ENCODE assay signal across 8 mouse cellular contexts in genomic region chr19:47510135-47510472, GRCm38 (mm10). TPM values are rescaled to one million over a fixed set of nuclear protein-coding genes. Genes with fewer than 3 reads are reported as not detected.
A peak's percentile ranks its signal among the peaks of the same experiment; 100 is the strongest.
DNase-seq lines count a peak whose midpoint lies in the region; ATAC-seq and TF ChIP-seq lines count a peak whose summit lies in the region.
"Had no signal": no experiment of that assay in that cellular context is flagged by ENCODE, and none has a peak within 500 bp of the region (broad histone marks: within the 10 kb centered on the region; RNA-seq: fewer than 3 reads in every experiment).

No protein-coding gene starts in this region.

- H3K36me3 ChIP-seq in megakaryocyte, embryonic 14.5 days (replicated peaks; ENCODE audit: low read length), result peaks cover 37% of the 10 kb centered on the region
- peaks cover 39% of the 10 kb centered on the region for H3K36me3 ChIP-seq in forebrain, embryonic 12.5 days (replicated peaks)
- H3K36me3 ChIP-seq in intestine, embryonic 14.5 days (ENCODE audit: control insufficient read depth, insufficient read depth, low read length), result peaks cover 27% of the 10 kb centered on the region
- H3K36me3 ChIP-seq in small intestine, adult 2 months (ENCODE audit: control insufficient read depth, insufficient read depth, low read length), result peaks cover 1% of the 10 kb centered on the region; the same call in 1 of the 2 replicates

- no peak overlapping the region for H3K9ac ChIP-seq in forebrain, embryonic 12.5 days
- H3K9ac ChIP-seq in intestine, embryonic 14.5 days (ENCODE audit: low read length), result no peak overlapping the region

- no peak overlapping the region for H3K4me2 ChIP-seq in forebrain, embryonic 12.5 days
- no peak overlapping the region for H3K4me2 ChIP-seq in intestine, embryonic 14.5 days (ENCODE audit: low read length)

- peak overlapping the region; percentile 89 for H3K4me3 ChIP-seq in megakaryocyte, embryonic 14.5 days (replicated peaks)
- H3K4me3 ChIP-seq in forebrain, embryonic 12.5 days (replicated peaks), result no peak overlapping the region
- H3K4me3 ChIP-seq in intestine, embryonic 14.5 days (ENCODE audit: low read depth, low read length), result no peak overlapping the region
- no peak overlapping the region for H3K4me3 ChIP-seq in small intestine, adult 2 months (ENCODE audit: low read depth, low read length)

- WGBS in forebrain, embryonic 12.5 days, result 87% methylated on average over 7 of the region's 7 CpGs
- 78% methylated on average over 7 of the region's 7 CpGs for WGBS in intestine, embryonic 14.5 days
- 84% methylated on average over 7 of the region's 7 CpGs for WGBS in small intestine, adult 2 months

- peaks cover 82% of the 10 kb centered on the region for H3K4me1 ChIP-seq in megakaryocyte, embryonic 14.5 days
- H3K4me1 ChIP-seq in forebrain, embryonic 12.5 days, result peaks cover 17% of the 10 kb centered on the region
- peaks cover 31% of the 10 kb centered on the region for H3K4me1 ChIP-seq in intestine, embryonic 14.5 days (replicated peaks; ENCODE audit: control insufficient read depth, insufficient read depth, low read length)
- peaks cover 31% of the 10 kb centered on the region for H3K4me1 ChIP-seq in small intestine, adult 2 months (ENCODE audit: control insufficient read depth, insufficient read depth, insufficient read length, low read length)

- H3K27ac ChIP-seq in forebrain, embryonic 12.5 days, result peak overlapping the region; percentile 54; the same call in 1 of the 2 replicates
- peak overlapping the region; percentile 68; the same call in 1 of the 2 replicates for H3K27ac ChIP-seq in intestine, embryonic 14.5 days (ENCODE audit: low read depth)
- H3K27ac ChIP-seq in small intestine, adult 2 months (ENCODE audit: insufficient read depth, low read depth, low read length), result peak overlapping the region; percentile 77

- H3K27me3 ChIP-seq in megakaryocyte, embryonic 14.5 days (replicated peaks), result no peaks in the 10 kb centered on the region
- no peaks in the 10 kb centered on the region for H3K27me3 ChIP-seq in forebrain, embryonic 12.5 days
- H3K27me3 ChIP-seq in intestine, embryonic 14.5 days (replicated peaks; ENCODE audit: control insufficient read depth, insufficient read depth, low read length), result no peaks in the 10 kb centered on the region
- no peaks in the 10 kb centered on the region for H3K27me3 ChIP-seq in small intestine, adult 2 months (ENCODE audit: control insufficient read depth, insufficient read depth, low read length)

- ATAC-seq in megakaryocyte, adult 5-6 weeks (ENCODE audit: poor library complexity, severe bottlenecking), result no peak
- ATAC-seq in forebrain, embryonic 12.5 days (ENCODE audit: low FRiP score), result no peak
- ATAC-seq in intestine, embryonic 14.5 days (replicated peaks; ENCODE audit: low FRiP score, low TSS enrichment, low read depth), result no peak
- no peak for ATAC-seq in frontal cortex, adult (ENCODE audit: low TSS enrichment)

- H3K9me3 ChIP-seq in megakaryocyte, embryonic 14.5 days, result no peaks in the 10 kb centered on the region
- no peaks in the 10 kb centered on the region for H3K9me3 ChIP-seq in forebrain, embryonic 12.5 days
- H3K9me3 ChIP-seq in intestine, embryonic 14.5 days (ENCODE audit: control insufficient read depth, low read length), result no peaks in the 10 kb centered on the region

- TF ChIP-seq POLR2A in small intestine, adult 2 months (IDR thresholded peaks at IDR 0.05; ENCODE audit: low read depth, low read length), result no peak

- no peak for DNase-seq in intestine, embryonic 14.5 days (ENCODE audit: low spot score)
- no peak for DNase-seq in spleen, adult 18-20 months
- DNase-seq: layer of hippocampus, adult 9-11 months had no signal

- TF ChIP-seq CTCF in small intestine, adult 2 months (IDR thresholded peaks at IDR 0.05; ENCODE audit: extremely low read depth, insufficient read length, insufficient replicate concordance, low read depth, low read length), result no peak

RNA-seq across cellular contexts. Expression of gene Stn1, which starts 27.2 kb away (rescaled TPM):
- polyA plus RNA-seq in megakaryocyte, embryonic 14.5 days (2012; ENCODE audit: insufficient read depth, low replicate concordance), result 2.4 and 6.6 TPM in 2 replicates
- total RNA-seq in megakaryocyte, adult 5-6 weeks (2015), result 44.2 and 46.2 TPM in 2 replicates
- 39.2 and 44.9 TPM in 2 replicates for total RNA-seq in megakaryocyte, adult 5-6 weeks (2017)
- 37.2 and 45.3 TPM in 2 replicates for polyA plus RNA-seq in forebrain, embryonic 12.5 days (2016; fragmentation: Nextera tagmentation; extraction: Ambion mirVana)
- 53.5 and 60.1 TPM in 2 replicates for polyA plus RNA-seq in intestine, embryonic 14.5 days (2014; fragmentation: Nextera tagmentation; extraction: Ambion mirVana)
- 9.2 and 15.0 TPM in 2 replicates for polyA plus RNA-seq in small intestine, adult 2 months (2012; rRNA removed)

RNA-seq across cellular contexts. Expression of gene Sh3pxd2a, which starts 45.9 kb away (rescaled TPM):
- 0.21 TPM in 1 of 2 replicates, not detected in the other for polyA plus RNA-seq in megakaryocyte, embryonic 14.5 days (2012; ENCODE audit: insufficient read depth, low replicate concordance)
- 1.4 and 1.8 TPM in 2 replicates for total RNA-seq in megakaryocyte, adult 5-6 weeks (2015)
- 1.1 and 1.3 TPM in 2 replicates for total RNA-seq in megakaryocyte, adult 5-6 weeks (2017)
- 3.7 TPM in 2 replicates for polyA plus RNA-seq in forebrain, embryonic 12.5 days (2016; fragmentation: Nextera tagmentation; extraction: Ambion mirVana)
- polyA plus RNA-seq in intestine, embryonic 14.5 days (2014; fragmentation: Nextera tagmentation; extraction: Ambion mirVana), result 8.8 and 8.9 TPM in 2 replicates
- polyA plus RNA-seq in small intestine, adult 2 months (2012; rRNA removed), result 6.2 and 6.3 TPM in 2 replicates
